Mouse (Mus musculus) hindbrain, embryonic 12.5 days (tissue): Measurements from ENCODE around the gene Map2k2. TPM values are rescaled to one million over a fixed set of nuclear protein-coding genes. Genes with fewer than 3 reads are reported as not detected.
"Not testable (repeated sequence)": the region's sequence is repeated elsewhere in the genome, so short reads cannot be mapped to it uniquely, and the experiment has no call there.

Experiments used
- ATAC-seq: fragments of 200-750 bp; cut with Nextera tagmentation; 2 replicates; pipeline ENCODE4 v1.8.0; 2017; ENCODE audit warnings: moderate TSS enrichment; ENCODE audit not compliant: low FRiP score
- H3K27ac ChIP-seq: fragments of 300-500 bp; sonication (generic); 2 replicates; pipeline ENCODE4 v1.5.1; 2016; ENCODE audit warnings: mild to moderate bottlenecking
- H3K27me3 ChIP-seq: fragments of 300-500 bp; sonication (generic); 2 replicates; pipeline ENCODE4 v1.6.1; 2016; ENCODE audit warnings: mild to moderate bottlenecking
- H3K36me3 ChIP-seq: fragments of 300-500 bp; sonication (generic); 2 replicates; pipeline ENCODE4 v1.6.1; 2016; ENCODE audit warnings: mild to moderate bottlenecking
- H3K4me1 ChIP-seq: fragments of 300-500 bp; sonication (generic); 2 replicates; pipeline ENCODE4 v1.6.1; 2016
- H3K4me2 ChIP-seq: fragments of 300-500 bp; sonication (generic); replicated peaks from 2 replicates; pipeline ENCODE4 v1.6.1; 2016; ENCODE audit warnings: mild to moderate bottlenecking
- H3K4me3 ChIP-seq: fragments of 300-500 bp; sonication (generic); 2 replicates; pipeline ENCODE4 v1.5.1; 2016; ENCODE audit warnings: mild to moderate bottlenecking
- H3K9ac ChIP-seq: fragments of 300-500 bp; sonication (generic); 2 replicates; pipeline ENCODE4 v1.6.1; 2016; ENCODE audit warnings: mild to moderate bottlenecking, moderate library complexity
- H3K9me3 ChIP-seq: fragments of 300-500 bp; sonication (generic); replicated peaks from 2 replicates; pipeline ENCODE4 v1.6.1; 2016; ENCODE audit warnings: mild to moderate bottlenecking
- WGBS: fragments of 180-500 bp; shearing (Covaris S2); methylation state at CpG from one replicate; pipeline ENCODE4 v1.1.7; 2016; 5-methylcytosine and 5-hydroxymethylcytosine counted together
- polyA plus RNA-seq: library from polyadenylated mRNA; unstranded; fragments of >200 nt; fragmentation: Nextera tagmentation; extraction: Ambion mirVana; gene quantifications from 2 replicates; pipeline ENCODE4 v1.2.1, GENCODE M21; 2016

Gene Map2k2
- polyA plus RNA-seq, 1 experiment from 2014 or later: 223 TPM

GRCm38 (mm10) chr10:81154313-81154712 lies 48.6 kb downstream of the Map2k2 start:
- Histone ChIP-seq H3K4me3 (no peak overlapping the region), H3K27me3 (no peaks in the 10 kb centered on the region), H3K36me3 (peaks cover 84% of the 10 kb centered on the region), H3K9ac (no peak overlapping the region), H3K4me2 (no peak overlapping the region), H3K4me1 (no peaks in the 10 kb centered on the region), H3K9me3 (no peaks in the 10 kb centered on the region), H3K27ac (no peak overlapping the region)
- ATAC-seq: no peak
- 90% methylated on average over 12 of the region's 12 CpGs for WGBS

GRCm38 (mm10) chr10:81154736-81155135 lies 49.0 kb downstream of the Map2k2 start:
- Histone ChIP-seq H3K27ac (no peak overlapping the region), H3K27me3 (no peaks in the 10 kb centered on the region), H3K4me1 (no peaks in the 10 kb centered on the region), H3K36me3 (peaks cover 80% of the 10 kb centered on the region), H3K9ac (no peak overlapping the region), H3K4me3 (no peak overlapping the region), H3K9me3 (no peaks in the 10 kb centered on the region), H3K4me2 (no peak overlapping the region)
- ATAC-seq: no peak
- 91% methylated on average over 6 of the region's 6 CpGs for WGBS

- Histone ChIP-seq H3K36me3 (peaks cover 60% of the 10 kb centered on the region), H3K9me3 (no peaks in the 10 kb centered on the region), H3K4me3 (no peak overlapping the region), H3K27ac (peak overlapping the region; percentile 49), H3K9ac (no peak overlapping the region; the same call in none of the 2 replicates), H3K4me2 (no peak overlapping the region), H3K4me1 (peaks cover 17% of the 10 kb centered on the region), H3K27me3 (no peaks in the 10 kb centered on the region)
- 79% methylated on average over 8 of the region's 8 CpGs for WGBS
- ATAC-seq: peak; percentile 39
Measured at GRCm38 (mm10) chr10:81161602-81162317, 56.0 kb downstream of the Map2k2 start.

- Histone ChIP-seq H3K9ac (no peak overlapping the region), H3K4me2 (no peak overlapping the region), H3K4me1 (peaks cover 21% of the 10 kb centered on the region), H3K9me3 (no peaks in the 10 kb centered on the region), H3K4me3 (no peak overlapping the region), H3K27me3 (no peaks in the 10 kb centered on the region), H3K27ac (peak overlapping the region; percentile 49), H3K36me3 (peaks cover 55% of the 10 kb centered on the region)
- WGBS: 70% methylated on average over 2 of the region's 2 CpGs
- no peak for ATAC-seq
Measured at GRCm38 (mm10) chr10:81162318-81162652, 56.6 kb downstream of the Map2k2 start.

- ATAC-seq: no peak
- WGBS: 81% methylated on average over 8 of the region's 8 CpGs
- H3K36me3 ChIP-seq: peaks cover 36% of the 10 kb centered on the region
- H3K4me3 ChIP-seq: no peak overlapping the region
- peaks cover 32% of the 10 kb centered on the region for H3K4me1 ChIP-seq
- no peak overlapping the region for H3K27ac ChIP-seq
- H3K9me3 ChIP-seq: no peaks in the 10 kb centered on the region
- H3K9ac ChIP-seq: no peak overlapping the region
- H3K27me3 ChIP-seq: no peaks in the 10 kb centered on the region
- H3K4me2 ChIP-seq: no peak overlapping the region
Measured at GRCm38 (mm10) chr10:81165118-81165517, 59.4 kb downstream of the Map2k2 start.

- peaks cover 21% of the 10 kb centered on the region for H3K4me1 ChIP-seq
- no peaks in the 10 kb centered on the region for H3K27me3 ChIP-seq
- H3K9me3 ChIP-seq: no peaks in the 10 kb centered on the region
- peak within 1 kb of the TSS; percentile 88 for H3K9ac ChIP-seq
- WGBS: under 1% methylated on average over 48 of the region's 64 CpGs
- peak within 1 kb of the TSS; percentile 87 for H3K4me2 ChIP-seq
- peak within 1 kb of the TSS; percentile 89 for H3K4me3 ChIP-seq
- peak within 1 kb of the TSS; percentile 66 for H3K27ac ChIP-seq
- peaks cover 13% of the 10 kb centered on the region for H3K36me3 ChIP-seq
- peak; percentile 90 for ATAC-seq
Measured at GRCm38 (mm10) chr10:81167200-81168086, 61.7 kb downstream of the Map2k2 start, which contains the start of gene Pias4. Gene Pias4 (minus strand): TSS chr10:81167923.

- H3K36me3 ChIP-seq: peaks cover 9% of the 10 kb centered on the region
- peak overlapping the region; percentile 87 for H3K4me2 ChIP-seq
- H3K4me1 ChIP-seq: peaks cover 20% of the 10 kb centered on the region
- peak overlapping the region; percentile 66 for H3K27ac ChIP-seq
- no peaks in the 10 kb centered on the region for H3K27me3 ChIP-seq
- H3K4me3 ChIP-seq: peak overlapping the region; percentile 89
- peak; percentile 77 for ATAC-seq
- WGBS: 9% methylated on average over 5 of the region's 5 CpGs
- H3K9ac ChIP-seq: peak overlapping the region; percentile 60; the same call in 1 of the 2 replicates
- H3K9me3 ChIP-seq: no peaks in the 10 kb centered on the region
Measured at GRCm38 (mm10) chr10:81168087-81168431, 62.3 kb downstream of the Map2k2 start.

- H3K9me3 ChIP-seq: no peaks in the 10 kb centered on the region
- H3K36me3 ChIP-seq: peaks cover 5% of the 10 kb centered on the region
- H3K27ac ChIP-seq: peak overlapping the region; percentile 66
- 4% methylated on average over 29 of the region's 29 CpGs for WGBS
- peak overlapping the region; percentile 87 for H3K4me2 ChIP-seq
- H3K9ac ChIP-seq: peak overlapping the region; percentile 60
- peak; percentile 29; the same call in 1 of the 2 replicates for ATAC-seq
- peaks cover 26% of the 10 kb centered on the region for H3K4me1 ChIP-seq
- no peaks in the 10 kb centered on the region for H3K27me3 ChIP-seq
- peak overlapping the region; percentile 89 for H3K4me3 ChIP-seq
Measured at GRCm38 (mm10) chr10:81168521-81169244, 63.0 kb downstream of the Map2k2 start.

- H3K9ac ChIP-seq, H3K27me3 ChIP-seq, H3K27ac ChIP-seq, H3K36me3 ChIP-seq, ATAC-seq, H3K9me3 ChIP-seq: not testable (repeated sequence)
- 50% methylated on average over 5 of the region's 14 CpGs for WGBS
- peak overlapping the region; percentile 87; the same call in 1 of the 2 replicates for H3K4me2 ChIP-seq
- 0 out of 2 replicates have a peak overlapping the region, but pooled peaks have one; percentile 89 for H3K4me3 ChIP-seq
- peaks cover 34% of the 10 kb centered on the region for H3K4me1 ChIP-seq
Measured at GRCm38 (mm10) chr10:81169411-81169900, 63.7 kb downstream of the Map2k2 start.

- peak overlapping the region; percentile 46; the same call in 1 of the 2 replicates for H3K9ac ChIP-seq
- H3K4me2 ChIP-seq: peak overlapping the region; percentile 36
- H3K4me1 ChIP-seq: peaks cover 42% of the 10 kb centered on the region
- peak overlapping the region; percentile 11; the same call in 1 of the 2 replicates for H3K4me3 ChIP-seq
- WGBS: 4% methylated on average over 21 of the region's 21 CpGs
- peak overlapping the region; percentile 97 for H3K27ac ChIP-seq
- H3K9me3 ChIP-seq: no peaks in the 10 kb centered on the region
- no peaks in the 10 kb centered on the region for H3K27me3 ChIP-seq
- H3K36me3 ChIP-seq: peaks cover 9% of the 10 kb centered on the region
- ATAC-seq: peak; percentile 21
Measured at GRCm38 (mm10) chr10:81173132-81173531, 67.4 kb downstream of the Map2k2 start.

- Histone ChIP-seq H3K27me3 (no peaks in the 10 kb centered on the region), H3K4me1 (peaks cover 42% of the 10 kb centered on the region), H3K4me3 (peak overlapping the region; percentile 35), H3K36me3 (peaks cover 25% of the 10 kb centered on the region), H3K9me3 (no peaks in the 10 kb centered on the region), H3K9ac (peak overlapping the region; percentile 65), H3K27ac (peak overlapping the region; percentile 97), H3K4me2 (peak overlapping the region; percentile 61)
- WGBS: 2% methylated on average over 29 of the region's 29 CpGs
- ATAC-seq: peak; percentile 69
Measured at GRCm38 (mm10) chr10:81174617-81175344, 69.1 kb downstream of the Map2k2 start.
